ENCODE assay signal across 9 mouse cellular contexts in the genomic region with DNA sequence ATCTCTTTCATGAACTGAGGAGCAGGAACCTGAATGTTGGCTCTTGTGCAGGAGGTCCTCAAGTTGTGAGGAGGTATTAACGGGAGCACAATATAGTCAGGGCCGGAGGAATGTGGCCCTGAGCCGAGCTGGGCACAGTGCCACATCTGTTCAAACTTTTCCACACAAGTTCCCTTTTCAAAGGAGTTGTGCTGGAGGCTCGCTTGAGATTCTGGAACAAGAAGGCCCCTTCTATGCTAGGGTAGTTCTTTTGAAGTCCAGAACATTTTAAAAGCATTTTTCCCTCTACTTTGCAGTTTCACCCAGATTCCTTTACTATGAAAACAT. TPM values are rescaled to one million over a fixed set of nuclear protein-coding genes. Genes with fewer than 3 reads are reported as not detected.
DNase-seq lines count a peak whose midpoint lies in the region; ATAC-seq and TF ChIP-seq lines count a peak whose summit lies in the region.
"Had no signal": no experiment of that assay in that cellular context is flagged by ENCODE, and none has a peak within 500 bp of the region (broad histone marks: within the 10 kb centered on the region; RNA-seq: fewer than 3 reads in every experiment).

No protein-coding gene starts in this region.

- 4% methylated on average over 4 of the region's 4 CpGs for WGBS in forebrain, embryonic 13.5 days
- 43% methylated on average over 4 of the region's 4 CpGs for WGBS in liver, embryonic 14.5 days (ENCODE audit: insufficient replicate concordance)

- TF ChIP-seq EP300 in liver, embryonic 14.5 days (IDR thresholded peaks at IDR 0.05; ENCODE audit: low read depth) = no peak

- peak; percentile 25 to 73 for DNase-seq in frontal cortex, adult 2 months (ENCODE audit: extremely low spot score in 1 of 2, low spot score in 1 of 2)
- peak; percentile 80 to 83 for DNase-seq in heart, postnatal 10 days
- DNase-seq in kidney, postnatal 4 days = peak; percentile 82 to 89
- no peak for DNase-seq in liver, embryonic 14.5 days (ENCODE audit: low read depth in 3 of 3, low spot score in 3 of 3)
- peak; percentile 48 for DNase-seq in ovary, postnatal 10 days (ENCODE audit: low spot score)

- ATAC-seq in frontal cortex, adult (ENCODE audit: low TSS enrichment) = no peak
- peak; percentile 62 for ATAC-seq in forebrain, embryonic 13.5 days
- ATAC-seq in liver, embryonic 14.5 days (ENCODE audit: insufficient read depth) = no peak
- ATAC-seq in activated CD4-positive, CD25-positive, alpha-beta regulatory T cell, adult 4 months = no peak

- no peaks in the 10 kb centered on the region for H3K9me3 ChIP-seq in forebrain, embryonic 13.5 days (replicated peaks)
- no peaks in the 10 kb centered on the region for H3K9me3 ChIP-seq in liver, embryonic 14.5 days (ENCODE audit: control insufficient read depth, low read length)
- H3K9me3 ChIP-seq: megakaryocyte, embryonic 14.5 days had no signal

- H3K4me2 ChIP-seq in forebrain, embryonic 13.5 days = peak overlapping the region; percentile 86
- peak overlapping the region; percentile 93 for H3K4me2 ChIP-seq in liver, embryonic 14.5 days (ENCODE audit: low read depth)

- H3K27me3 ChIP-seq in forebrain, embryonic 13.5 days = no peaks in the 10 kb centered on the region
- no peaks in the 10 kb centered on the region for H3K27me3 ChIP-seq in liver, embryonic 14.5 days (ENCODE audit: control insufficient read depth, insufficient read depth, low read length)

- no peak for TF ChIP-seq CTCF in liver, embryonic 14.5 days (IDR thresholded peaks at IDR 0.05; ENCODE audit: low read depth)

- peak overlapping the region; percentile 75 for H3K4me3 ChIP-seq in forebrain, embryonic 13.5 days
- peak overlapping the region in 1 of 2 experiments; percentile 80; a peak in 2 of 4 replicates for H3K4me3 ChIP-seq in liver, embryonic 14.5 days (ENCODE audit: insufficient read depth in 1 of 2, low read depth in 2 of 2, low read length in 2 of 2)

- peak overlapping the region; percentile 93 for H3K27ac ChIP-seq in forebrain, embryonic 13.5 days
- peak overlapping the region; percentile 74; the same call in 1 of the 2 replicates for H3K27ac ChIP-seq in liver, embryonic 14.5 days

- H3K9ac ChIP-seq in forebrain, embryonic 13.5 days = peak overlapping the region; percentile 77; the same call in 1 of the 2 replicates
- peak overlapping the region; percentile 76 for H3K9ac ChIP-seq in liver, embryonic 14.5 days (replicated peaks)

- H3K4me1 ChIP-seq in forebrain, embryonic 13.5 days = peaks cover 35% of the 10 kb centered on the region
- peaks cover 6 to 12% of the 10 kb centered on the region in 2 experiments; a peak in 3 of 4 replicates for H3K4me1 ChIP-seq in liver, embryonic 14.5 days (replicated peaks; ENCODE audit: control insufficient read depth in 2 of 2, insufficient read depth in 2 of 2, low read length in 1 of 2)

- no peaks in the 10 kb centered on the region for H3K36me3 ChIP-seq in forebrain, embryonic 13.5 days (ENCODE audit: poor library complexity, severe bottlenecking)
- peaks cover 2% of the 10 kb centered on the region; the same call in 1 of the 2 replicates for H3K36me3 ChIP-seq in liver, embryonic 14.5 days (replicated peaks; ENCODE audit: control insufficient read depth, insufficient read depth, low read depth)

- intact Hi-C loops in heart, postnatal 10 days (cut with DNase I) = loop anchor here (1.0 kb wide), 1 partner anchor 58 kb away; no protein-coding TSS in a partner anchor

RNA-seq across cellular contexts. Expression of gene Psat1, which starts 21.5 kb away (rescaled TPM):
- polyA plus RNA-seq in frontal cortex, adult 2 months (2012; rRNA removed) = 112 and 121 TPM in 2 replicates
- polyA plus RNA-seq in forebrain, embryonic 13.5 days (2015; fragmentation: Nextera tagmentation; extraction: Ambion mirVana) = 178 and 188 TPM in 2 replicates
- total RNA-seq in heart, postnatal 10 days (2021) = 10 to 100 TPM; 11.6 to 14.7 TPM
- polyA plus RNA-seq in liver, embryonic 14.5 days (2012; rRNA removed) = 65.5 and 82.3 TPM in 2 replicates
- 131 and 148 TPM in 2 replicates for polyA plus RNA-seq in liver, embryonic 14.5 days (2014; fragmentation: Nextera tagmentation; extraction: Ambion mirVana)
- 10 to 100 TPM; 59.0 to 61.6 TPM for polyA plus RNA-seq in activated CD4-positive, CD25-positive, alpha-beta regulatory T cell, adult 4 months (2017; shearing (Covaris generic))

RNA-seq across cellular contexts. Expression of gene Cep78, which starts 59.1 kb away (rescaled TPM):
- 8.5 and 10.1 TPM in 2 replicates for polyA plus RNA-seq in frontal cortex, adult 2 months (2012; rRNA removed)
- polyA plus RNA-seq in forebrain, embryonic 13.5 days (2015; fragmentation: Nextera tagmentation; extraction: Ambion mirVana) = 49.9 and 57.5 TPM in 2 replicates
- 1 to 10 TPM; 4.9 to 5.8 TPM for total RNA-seq in heart, postnatal 10 days (2021)
- polyA plus RNA-seq in liver, embryonic 14.5 days (2012; rRNA removed) = 3.2 and 5.1 TPM in 2 replicates
- polyA plus RNA-seq in liver, embryonic 14.5 days (2014; fragmentation: Nextera tagmentation; extraction: Ambion mirVana) = 8.7 and 9.8 TPM in 2 replicates
- 1 to 10 TPM; 2.2 to 3.0 TPM for polyA plus RNA-seq in activated CD4-positive, CD25-positive, alpha-beta regulatory T cell, adult 4 months (2017; shearing (Covaris generic))

Comparison
In these comparisons a context has a peak if more than half of its experiments do, and no peak if none do; other contexts are left out.
1. DNase-seq: peak in frontal cortex, adult 2 months (2 of 2), heart, postnatal 10 days (2 of 2), kidney, postnatal 4 days (2 of 2) and ovary, postnatal 10 days (single experiment); none in liver, embryonic 14.5 days (0 of 3).